Mouse (Mus musculus) CH12.LX (cell line): ENCODE results near the gene Pou2f3. TPM values are rescaled to one million over a fixed set of nuclear protein-coding genes. Genes with fewer than 3 reads are reported as not detected.

Source experiments
- DNase-seq: peaks from one replicate; pipeline ENCODE4 v3.0.0-alpha.2; 2013; ENCODE audit errors: extremely low read depth
- H3K27ac ChIP-seq: 2 replicates; pipeline ENCODE4 v1.5.1; 2012; ENCODE audit warnings: low read depth, mild to moderate bottlenecking, control low read depth, moderate library complexity; ENCODE audit not compliant: insufficient read depth
- H3K27me3 ChIP-seq: replicated peaks from 2 replicates; pipeline ENCODE3; 2012; ENCODE audit warnings: inconsistent platforms
- H3K36me3 ChIP-seq, 2 experiments: replicated peaks in 1 of 2; 2 replicates each; pipeline versions ENCODE3 to v1.6.1; 2012; ENCODE audit warnings: inconsistent platforms in 1 of 2, low read length in 1 of 2, mild to moderate bottlenecking in 1 of 2, mixed read lengths in 1 of 2, moderate library complexity in 1 of 2; ENCODE audit not compliant: control insufficient read depth in 1 of 2, insufficient read depth in 1 of 2
- H3K4me1 ChIP-seq, 2 experiments: 2 replicates each; pipeline ENCODE4 v1.6.1; 2012; ENCODE audit warnings: inconsistent platforms in 1 of 2, moderate library complexity in 1 of 2; ENCODE audit not compliant: insufficient read depth in 2 of 2, control insufficient read depth in 1 of 2
- H3K4me2 ChIP-seq: 2 replicates; pipeline ENCODE4 v1.6.1; 2012; ENCODE audit warnings: low read depth, mild to moderate bottlenecking, control low read depth; ENCODE audit not compliant: poor library complexity, insufficient read depth, severe bottlenecking
- H3K4me3 ChIP-seq, 3 experiments: fragments of 150-350 bp in 1 of 3; sonication (generic) in 1 of 3; replicated peaks in 1 of 3; 2 replicates each; pipeline versions ENCODE3 to v1.5.1; 2011 to 2012; ENCODE audit warnings: low read depth in 2 of 3, low read length in 2 of 3, mild to moderate bottlenecking in 2 of 3, moderate library complexity in 2 of 3, control low read depth in 1 of 3, improper control_type of control experiment in 1 of 3, inconsistent platforms in 1 of 3, mixed read lengths in 1 of 3; ENCODE audit not compliant: poor library complexity in 1 of 3
- H3K79me2 ChIP-seq: replicated peaks from 2 replicates; pipeline ENCODE4 v1.6.1; 2012; ENCODE audit warnings: mild to moderate bottlenecking, moderate library complexity; ENCODE audit not compliant: control insufficient read depth, poor library complexity, insufficient read depth, severe bottlenecking; ENCODE audit errors: extremely low read depth
- H3K9ac ChIP-seq: 2 replicates; pipeline ENCODE4 v1.6.1; 2012; ENCODE audit warnings: low read depth, mild to moderate bottlenecking, control low read depth, moderate library complexity; ENCODE audit not compliant: insufficient read depth
- H3K9me3 ChIP-seq: replicated peaks from 2 replicates; pipeline ENCODE3; 2012; ENCODE audit warnings: low read length, inconsistent platforms, mixed read lengths
- CHD1 ChIP-seq: IDR thresholded peaks from 2 replicates; pipeline ENCODE4 v1.6.1; 2012; ENCODE audit warnings: low read depth, low read length, improper control_type of control experiment, inconsistent platforms
- CHD2 ChIP-seq: IDR thresholded peaks from 2 replicates; pipeline ENCODE4 v1.6.1; 2011; ENCODE audit warnings: low read length, improper control_type of control experiment
- CTCF ChIP-seq, 2 experiments: IDR thresholded peaks in 1 of 2; conservative IDR thresholded peaks in 1 of 2; 2 replicates each; pipeline ENCODE4 v1.5.1; 2011 to 2012; ENCODE audit warnings: low read depth in 2 of 2, low read length in 2 of 2, improper control_type of control experiment in 1 of 2, inconsistent platforms in 1 of 2, mild to moderate bottlenecking in 1 of 2, moderate library complexity in 1 of 2
- MAX ChIP-seq: IDR thresholded peaks from 2 replicates; pipeline ENCODE4 v1.6.1; 2011; ENCODE audit warnings: low read length, improper control_type of control experiment
- MAZ ChIP-seq: IDR thresholded peaks from 2 replicates; pipeline ENCODE4 v1.6.1; 2012; ENCODE audit warnings: low read depth, mild to moderate bottlenecking, inconsistent platforms, low read length, improper control_type of control experiment, moderate library complexity
- MXI1 ChIP-seq: IDR thresholded peaks from 2 replicates; pipeline ENCODE4 v1.6.1; 2011; ENCODE audit warnings: mild to moderate bottlenecking, low read depth, low read length, improper control_type of control experiment
- MYC ChIP-seq: IDR thresholded peaks from 2 replicates; pipeline ENCODE4 v1.6.1; 2011; ENCODE audit warnings: low read depth, mild to moderate bottlenecking, improper control_type of control experiment, low read length
- PAX5 ChIP-seq: IDR thresholded peaks from 2 replicates; pipeline ENCODE4 v1.6.1; 2012; ENCODE audit warnings: low read length, inconsistent platforms, mixed read lengths
- POLR2A ChIP-seq: IDR thresholded peaks from 2 replicates; pipeline ENCODE4 v1.6.1; 2011; ENCODE audit warnings: low read depth, mild to moderate bottlenecking, improper control_type of control experiment, low read length
- RAD21 ChIP-seq: IDR thresholded peaks from 2 replicates; pipeline ENCODE4 v1.6.1; 2011; ENCODE audit warnings: low read depth, mild to moderate bottlenecking, low read length, improper control_type of control experiment, moderate library complexity
- RCOR1 ChIP-seq: conservative IDR thresholded peaks from 2 replicates; pipeline ENCODE4 v1.6.1; 2012; ENCODE audit warnings: low read depth, mild to moderate bottlenecking, inconsistent platforms, low read length, improper control_type of control experiment
- SIN3A ChIP-seq: IDR thresholded peaks from 2 replicates; pipeline ENCODE4 v1.6.1; 2012; ENCODE audit warnings: low read length, improper control_type of control experiment, inconsistent platforms
- TCF12 ChIP-seq: IDR thresholded peaks from 2 replicates; pipeline ENCODE4 v1.6.1; 2014; ENCODE audit warnings: low read depth, mild to moderate bottlenecking, inconsistent platforms, low read length, improper control_type of control experiment
- UBTF ChIP-seq: IDR thresholded peaks from 2 replicates; pipeline ENCODE4 v1.6.1; 2012; ENCODE audit warnings: low read depth, mild to moderate bottlenecking, inconsistent platforms, low read length, improper control_type of control experiment, moderate library complexity
- USF1 ChIP-seq: IDR thresholded peaks from 2 replicates; pipeline ENCODE4 v1.6.1; 2014; ENCODE audit warnings: low read depth, mild to moderate bottlenecking, inconsistent platforms, low read length, improper control_type of control experiment
- USF2 ChIP-seq: conservative IDR thresholded peaks from 2 replicates; pipeline ENCODE4 v1.6.1; 2011; ENCODE audit warnings: low read depth, low read length, improper control_type of control experiment
- ZC3H11A ChIP-seq: IDR thresholded peaks from 2 replicates; pipeline ENCODE4 v1.6.1; 2012; ENCODE audit warnings: low read depth, mild to moderate bottlenecking, inconsistent platforms, low read length, improper control_type of control experiment
- ZNF384 ChIP-seq: IDR thresholded peaks from 2 replicates; pipeline ENCODE4 v1.6.1; 2012; ENCODE audit warnings: low read depth, low read length, improper control_type of control experiment, inconsistent platforms
- dilution Hi-C: fragments of 300-500 bp; cut with MboI; formaldehyde crosslinking; loops from 2 replicates; pipeline ENCODE4 v1.14.3; 2020; ENCODE audit warnings: low sequenced_read_pairs; ENCODE audit not compliant: extremely low pct_unique_long_range_greater_than_20kb, extremely low pct_ligation_motif_present
- in situ Hi-C: fragments of 300-500 bp; cut with MboI; formaldehyde crosslinking; loops from 3 replicates; pipeline ENCODE4 v1.14.3; 2019; ENCODE audit warnings: low sequenced_read_pairs, low pct_ligation_motif_present, low pct_unique_long_range_greater_than_20kb, mixed read lengths
- polyA plus RNA-seq: library from polyadenylated mRNA; unstranded; fragments of >175 nt; gene quantifications from 2 replicates; pipeline ENCODE4 v1.2.1, GENCODE M21; 2012; ENCODE audit warnings: low read depth; ENCODE audit not compliant: insufficient read length
- total RNA-seq, 2 experiments: library from RNA; depleted of rRNA; stranded (reverse); fragments of 300-350 nt in 1 of 2; fragments of >200 nt in 1 of 2; gene quantifications; 2 replicates each; pipeline ENCODE4 v1.2.3; 2012 to 2014

Pou2f3 gene
- total and polyA plus RNA-seq, 3 experiments = 0.21 to 0.49 TPM; not detected in 1

GRCm38 (mm10) chr9:43104526-43104872 lies 105.7 kb downstream of the Pou2f3 start:
- DNase-seq = no peak
- peaks cover 30% of the 10 kb centered on the region for H3K79me2 ChIP-seq
- peaks cover 5 to 26% of the 10 kb centered on the region in 2 experiments for H3K4me1 ChIP-seq
- peak overlapping the region; percentile 80 for H3K9ac ChIP-seq
- H3K4me2 ChIP-seq = peak overlapping the region; percentile 98
- in situ Hi-C loops = no loop called here
- dilution Hi-C loops = no loop called here
- H3K36me3 ChIP-seq = no peaks in the 10 kb centered on the region
- no peak overlapping the region for H3K27ac ChIP-seq
- TF ChIP-seq ZC3H11A = no peak
- TF ChIP-seq MXI1 = no peak
- no peak for TF ChIP-seq UBTF
- no peak for TF ChIP-seq RAD21
- TF ChIP-seq ZNF384 = no peak
- TF ChIP-seq MAZ = no peak
- TF ChIP-seq PAX5 = no peak
- no peaks in the 10 kb centered on the region for H3K27me3 ChIP-seq
- H3K9me3 ChIP-seq = no peaks in the 10 kb centered on the region
- H3K4me3 ChIP-seq = peak overlapping the region; percentile 85 to 96 (median 86)

- in situ Hi-C loops (no loop called here), dilution Hi-C loops (no loop called here)
- Histone ChIP-seq H3K4me1 (peaks cover 5 to 29% of the 10 kb centered on the region in 2 experiments), H3K36me3 (no peaks in the 10 kb centered on the region), H3K27me3 (no peaks in the 10 kb centered on the region), H3K27ac (no peak overlapping the region), H3K4me3 (peak overlapping the region in 2 of 3 experiments; percentile 17 to 96), H3K9ac (peak overlapping the region; percentile 3; the same call in 1 of the 2 replicates), H3K9me3 (no peaks in the 10 kb centered on the region), H3K4me2 (peak overlapping the region; percentile 98), H3K79me2 (peaks cover 32% of the 10 kb centered on the region)
- DNase-seq = no peak
- TF ChIP-seq TCF12 = no peak
- no peak for TF ChIP-seq USF1
- no peak for TF ChIP-seq MAZ
- TF ChIP-seq ZC3H11A = no peak
- no peak for TF ChIP-seq SIN3A
- no peak for TF ChIP-seq CTCF (conservative IDR thresholded peaks at IDR 0.05 in 1 of 2, IDR thresholded peaks at IDR 0.05 in 1 of 2; ENCODE audit: low read depth in 2 of 2, low read length in 2 of 2)
- TF ChIP-seq POLR2A = no peak
- TF ChIP-seq MYC = no peak
- no peak for TF ChIP-seq CHD1
- TF ChIP-seq USF2 = no peak
- TF ChIP-seq ZNF384 = no peak
- TF ChIP-seq MXI1 = no peak
- no peak for TF ChIP-seq MAX
- TF ChIP-seq RCOR1 = no peak
- TF ChIP-seq CHD2 = no peak
Observed at GRCm38 (mm10) chr9:43103675-43104299, 106.4 kb downstream of the Pou2f3 start.
